Mouse (Mus musculus) lung, adult 2 months (tissue): ENCODE results near the gene Nop58.

Experiments
- CTCF ChIP-seq: fragments of 200-500 bp; IDR thresholded peaks from 2 replicates; pipeline ENCODE4 v1.5.1; 2011; ENCODE audit warnings: mild to moderate bottlenecking, low read length, control low read depth; ENCODE audit not compliant: insufficient read depth
- POLR2A ChIP-seq: fragments of 200-500 bp; IDR thresholded peaks from 2 replicates; pipeline ENCODE4 v1.6.1; 2011; ENCODE audit warnings: low read depth, mild to moderate bottlenecking, control low read depth, low read length, borderline replicate concordance; ENCODE audit errors: extremely low read depth

DNA sequence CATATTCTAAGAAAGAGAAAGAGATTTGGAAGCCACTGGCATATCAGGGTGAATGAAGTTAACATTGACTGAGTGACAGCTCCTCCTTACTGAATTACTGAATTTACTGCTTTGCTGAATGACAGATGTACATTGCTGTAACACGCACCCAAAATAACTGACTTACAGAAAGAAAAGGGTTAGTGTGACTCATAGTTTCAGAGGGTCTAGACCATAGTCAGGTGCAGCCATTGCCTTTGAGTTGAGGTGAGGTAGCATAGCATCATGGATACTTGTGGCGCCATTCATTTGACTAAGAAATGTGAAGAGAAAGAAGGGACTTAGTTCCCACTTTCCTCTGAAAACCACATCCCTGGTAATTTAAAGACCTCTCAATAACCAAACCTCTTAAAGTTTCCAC, 11.1 kb upstream of the Nop58 start:
- TF ChIP-seq CTCF (no peak), POLR2A (no peak)
